Mouse (Mus musculus): ENCODE data around the gene Lat.
A peak's percentile ranks its signal among the peaks of the same experiment; 100 is the strongest.

Gene Lat

DNA sequence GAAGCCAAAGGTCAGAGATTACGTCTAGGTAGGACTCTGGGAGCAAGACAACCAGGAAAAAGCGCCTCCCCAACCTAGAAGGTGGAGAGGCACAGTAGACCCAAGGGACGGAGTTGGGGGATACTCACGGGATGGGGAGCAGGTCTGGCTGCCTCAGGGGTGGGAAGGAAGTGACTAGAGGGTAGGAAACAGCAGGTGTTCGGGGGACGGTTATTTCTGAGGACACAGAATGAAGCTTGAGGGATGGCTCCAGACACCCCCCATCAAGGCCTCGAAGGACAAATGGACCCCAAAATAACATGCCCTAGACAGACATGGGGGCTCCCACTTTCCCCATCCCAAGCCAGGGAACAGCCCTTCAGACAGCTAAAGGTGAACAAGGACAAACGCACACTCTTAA lies 1.0 kb downstream of the Lat start:
- DNase-seq (ENCODE audit: low read depth, low spot score), result no peak

DNA sequence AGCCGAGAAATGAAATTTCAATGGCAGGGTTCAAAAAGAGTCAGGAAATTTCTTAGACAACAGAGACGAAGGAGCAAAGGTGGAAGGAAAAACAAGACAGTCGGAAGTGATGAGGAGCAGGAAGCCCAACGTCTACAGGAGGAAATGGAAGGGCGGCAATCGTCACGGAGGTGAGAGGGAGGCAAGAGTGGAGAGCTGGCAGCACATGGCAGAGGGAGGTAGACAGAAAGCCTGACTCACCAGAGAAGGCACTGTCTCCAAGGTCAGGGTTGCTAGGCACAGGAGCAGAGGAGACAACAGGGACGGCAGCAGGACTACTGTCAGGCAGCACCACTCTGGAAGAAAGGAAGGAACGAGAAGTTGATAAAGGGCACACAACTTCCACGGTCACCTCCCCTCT lies 1.7 kb downstream of the Lat start:
- DNase-seq (ENCODE audit: low read depth, low spot score), result no peak

- DNase-seq (ENCODE audit: low read depth, low spot score), result no peak
These were observed 6.3 kb downstream of the Lat start for GRCm38 (mm10) chr7:126363038-126363437.

DNA sequence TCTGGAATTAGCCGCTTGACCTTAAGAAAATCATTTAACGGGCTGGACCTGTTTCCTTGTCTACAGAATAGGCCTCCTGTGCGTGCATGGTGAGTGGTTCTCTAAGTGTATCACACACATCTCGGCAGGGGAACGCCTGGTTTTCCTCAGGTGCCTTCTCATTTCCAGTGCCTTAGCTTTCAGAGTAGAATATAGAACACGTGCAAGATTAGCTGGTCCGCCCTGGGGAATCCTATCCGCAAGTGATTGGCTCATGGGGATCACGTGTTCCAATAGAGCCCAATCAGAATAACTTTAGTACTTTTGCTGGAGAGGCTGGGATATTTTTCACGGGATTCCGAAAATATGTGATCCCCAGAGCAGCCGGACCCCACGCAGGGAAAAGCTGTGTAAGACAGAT lies 10.3 kb downstream of the Lat start:
- DNase-seq (ENCODE audit: low read depth, low spot score), result no peak

- DNase-seq (ENCODE audit: low read depth, low spot score), result no peak
These were observed 11.0 kb downstream of the Lat start for GRCm38 (mm10) chr7:126358413-126358812.

DNA sequence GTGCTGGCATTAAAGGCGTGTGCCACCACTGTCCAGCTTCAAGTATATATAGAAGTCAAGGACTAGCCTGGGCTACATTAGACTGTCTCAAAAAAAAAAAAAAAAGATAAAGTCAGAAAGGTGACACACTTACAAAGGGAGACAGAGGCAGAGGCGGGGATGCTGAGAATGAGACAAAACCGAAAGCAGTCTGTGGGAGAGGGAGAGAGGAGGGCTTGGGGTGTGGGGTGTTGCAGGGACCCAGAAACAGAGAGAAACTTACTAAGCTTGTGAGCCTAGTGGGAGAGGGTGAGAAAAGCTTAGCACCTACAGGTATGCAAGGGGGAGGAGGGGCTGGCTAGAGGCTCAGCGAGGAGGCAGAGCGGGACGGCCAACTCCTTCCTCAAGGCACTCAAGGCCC lies 11.5 kb downstream of the Lat start:
- DNase-seq (ENCODE audit: low read depth, low spot score), result no peak

- peak; percentile 20 for DNase-seq (ENCODE audit: low read depth, low spot score)
These were observed 12.4 kb downstream of the Lat start for GRCm38 (mm10) chr7:126356793-126357591.

DNA sequence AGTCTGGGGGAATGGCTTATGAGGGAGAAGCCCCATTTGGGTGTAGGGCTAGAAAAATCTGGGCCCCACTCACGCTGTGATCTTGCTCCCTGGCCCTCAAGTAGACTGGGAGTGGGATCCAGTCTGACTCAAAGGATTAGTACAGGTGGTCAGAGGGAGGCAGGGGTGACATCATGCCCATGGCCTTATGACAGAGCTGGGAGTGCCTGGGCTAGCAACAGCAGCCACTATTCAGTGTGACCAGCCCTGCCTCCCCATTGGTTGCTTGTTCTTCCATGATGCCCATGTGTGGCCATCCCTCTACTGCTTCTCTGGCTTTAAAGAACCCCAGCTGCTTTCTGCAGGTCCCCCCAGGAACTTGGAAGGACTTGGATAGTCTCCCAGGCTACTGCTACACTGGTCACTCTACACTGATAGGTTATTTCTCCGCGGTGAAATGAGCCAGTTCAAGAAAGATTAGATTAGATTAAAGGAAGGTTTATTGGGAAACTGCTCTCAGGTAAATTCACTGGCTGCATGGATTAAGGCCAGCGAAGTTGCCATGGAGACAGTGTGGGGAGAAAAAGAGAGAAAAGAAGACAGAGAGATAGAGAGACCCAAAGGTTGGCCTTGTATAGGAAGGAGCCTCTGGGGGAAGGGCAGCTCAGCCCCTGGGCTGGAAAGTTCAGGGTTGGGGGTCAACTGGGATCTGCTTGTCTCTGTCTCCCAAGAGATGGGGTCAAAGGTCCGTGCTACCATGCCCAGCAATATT lies 13.3 kb downstream of the Lat start:
- no peak for DNase-seq (ENCODE audit: low read depth, low spot score)

GRCm38 (mm10) chr7:126354738-126355614 lies 14.4 kb downstream of the Lat start:
- no peak for DNase-seq (ENCODE audit: low read depth, low spot score)

DNA sequence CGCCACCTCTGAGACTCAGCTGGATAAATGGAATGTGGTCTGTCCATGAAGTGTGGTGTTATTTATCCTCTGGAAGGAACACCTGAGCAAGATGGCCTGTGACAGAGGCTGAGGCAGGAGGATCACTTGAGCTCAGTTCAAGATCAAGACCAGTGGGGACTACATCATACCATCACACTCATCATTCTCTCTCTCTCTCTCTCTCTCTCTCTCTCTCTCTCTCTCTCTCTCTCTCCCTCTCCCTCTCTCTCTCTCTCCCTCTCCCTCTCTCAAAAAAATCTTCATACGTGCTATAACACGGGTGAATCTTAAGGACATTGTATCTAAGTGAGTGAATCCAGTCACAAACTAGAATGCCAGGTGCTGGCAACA lies 15.4 kb downstream of the Lat start:
- no peak for DNase-seq (ENCODE audit: low read depth, low spot score)

- DNase-seq (ENCODE audit: low read depth, low spot score), result no peak
These were observed 15.9 kb downstream of the Lat start for GRCm38 (mm10) chr7:126353251-126353993.

- no peak for DNase-seq (ENCODE audit: low read depth, low spot score)
These were observed 17.9 kb downstream of the Lat start for GRCm38 (mm10) chr7:126351419-126351951.

DNA sequence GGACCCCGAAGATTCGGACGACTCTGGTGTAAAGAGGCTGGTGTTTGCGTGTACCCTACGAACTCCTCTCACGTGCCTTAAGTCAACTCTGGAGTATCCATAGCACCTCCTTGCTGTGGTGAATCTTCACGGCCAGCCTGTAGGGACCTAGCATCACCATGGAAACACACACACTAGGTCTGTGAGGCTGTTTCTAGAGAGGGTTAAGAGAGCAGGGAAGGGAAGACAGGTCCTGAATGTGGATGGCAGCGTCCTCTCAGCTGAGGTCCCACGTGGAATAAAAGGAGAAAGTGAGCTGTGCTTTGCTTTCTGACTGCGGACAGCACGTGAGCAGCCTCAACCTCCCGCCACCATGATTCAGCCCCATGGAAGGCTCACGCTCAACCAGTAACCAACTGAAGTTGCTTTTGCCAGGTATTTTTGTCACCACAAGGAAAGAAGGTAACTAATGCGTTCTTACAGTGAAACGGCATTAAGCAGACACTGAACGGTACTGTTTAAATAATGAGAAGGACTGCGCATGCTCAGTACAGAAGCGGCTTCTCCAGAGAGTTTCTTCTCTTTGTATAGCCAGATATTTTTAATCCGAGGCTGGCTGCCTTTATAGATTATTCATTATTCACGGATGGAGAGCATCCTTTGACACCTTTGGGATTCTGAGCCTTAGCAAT lies 18.5 kb downstream of the Lat start:
- no peak for DNase-seq (ENCODE audit: low read depth, low spot score)

DNA sequence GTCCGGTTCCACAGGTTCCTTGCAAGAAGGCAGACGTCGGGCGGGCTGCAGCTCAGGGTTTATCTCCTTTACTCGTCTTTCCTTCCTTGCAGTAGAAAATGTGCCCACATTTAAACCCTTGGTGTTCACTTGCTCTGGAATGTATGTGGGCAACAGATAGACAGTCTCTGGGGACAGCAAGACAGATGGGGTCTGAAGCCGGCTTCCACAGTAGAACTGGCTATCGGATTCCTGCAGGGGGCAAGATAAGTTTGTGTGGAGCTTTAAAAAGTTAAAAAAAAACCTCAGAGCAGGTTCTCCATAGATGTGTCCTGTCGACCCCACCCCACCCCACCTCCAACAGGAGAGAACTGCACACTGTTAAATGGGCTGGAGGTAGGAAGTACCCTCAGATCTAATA lies 21.1 kb downstream of the Lat start:
- no peak for DNase-seq (ENCODE audit: low read depth, low spot score)

DNA sequence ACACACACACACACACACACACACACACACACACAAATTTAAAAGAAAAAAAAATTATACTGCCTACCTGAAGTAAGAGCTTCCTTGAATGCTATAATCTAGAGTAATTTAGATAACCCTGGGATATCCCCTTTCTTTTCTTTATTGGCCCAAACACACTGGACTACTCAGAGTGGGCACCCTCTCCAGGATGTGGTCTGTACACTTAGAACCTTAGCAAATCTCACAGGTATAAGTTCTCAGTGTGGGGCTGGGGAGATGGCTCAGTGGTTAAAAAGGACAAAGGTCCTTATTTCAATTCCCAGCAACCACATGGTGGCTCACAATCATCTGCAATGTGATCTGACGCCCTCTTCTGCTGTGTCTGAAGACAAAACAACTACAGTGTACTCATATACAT lies 22.3 kb downstream of the Lat start:
- no peak for DNase-seq (ENCODE audit: low read depth, low spot score)

- DNase-seq (ENCODE audit: low read depth, low spot score), result no peak
These were observed 23.4 kb downstream of the Lat start for GRCm38 (mm10) chr7:126345969-126346368.

GRCm38 (mm10) chr7:126345557-126345956 lies 23.8 kb downstream of the Lat start:
- no peak for DNase-seq (ENCODE audit: low read depth, low spot score)

GRCm38 (mm10) chr7:126340896-126341295 lies 28.5 kb downstream of the Lat start:
- DNase-seq (ENCODE audit: low read depth, low spot score), result no peak

DNA sequence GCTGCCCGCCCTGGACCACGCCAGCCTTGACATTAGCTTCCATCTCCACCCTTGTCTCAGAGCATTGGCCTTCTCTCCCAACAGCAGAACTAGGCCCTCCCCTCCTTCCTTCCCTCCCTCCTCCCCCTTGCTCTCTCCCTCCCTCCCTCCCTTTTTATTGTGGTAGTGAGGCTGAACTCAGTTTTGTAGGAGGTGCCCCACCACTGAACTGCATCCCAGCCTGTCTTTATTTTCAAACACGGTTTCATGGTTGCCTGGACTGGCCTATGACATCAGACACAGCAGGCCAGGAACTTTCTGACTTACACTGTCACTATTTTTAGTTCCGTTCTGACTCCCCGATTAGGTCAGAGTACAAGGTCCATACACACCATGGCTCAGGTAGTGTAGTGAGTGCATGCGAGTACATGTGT lies 29.2 kb downstream of the Lat start:
- DNase-seq (ENCODE audit: low read depth, low spot score), result no peak

DNA sequence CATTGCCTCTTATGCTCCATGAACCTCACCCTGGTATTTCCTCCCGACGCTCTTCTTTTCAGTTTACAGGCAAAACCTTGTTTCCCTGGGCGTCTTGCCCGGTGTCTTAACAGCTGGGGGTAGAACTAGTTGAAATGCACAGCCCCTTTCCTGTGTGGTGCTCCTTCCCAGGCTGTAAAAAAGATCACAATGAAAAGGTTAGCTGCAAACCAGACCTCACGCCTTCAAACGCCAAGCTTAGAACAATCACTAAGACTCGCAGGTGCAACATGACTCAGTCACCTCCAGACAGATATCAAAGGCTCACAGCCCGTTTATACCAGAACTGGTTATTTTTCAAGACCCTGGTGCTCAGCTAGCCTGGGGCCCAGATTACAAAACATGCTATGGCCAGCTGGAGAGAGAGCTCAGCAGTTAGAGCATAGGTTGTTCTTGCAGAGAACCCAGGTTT lies 29.8 kb downstream of the Lat start:
- DNase-seq (ENCODE audit: low read depth, low spot score), result no peak

DNA sequence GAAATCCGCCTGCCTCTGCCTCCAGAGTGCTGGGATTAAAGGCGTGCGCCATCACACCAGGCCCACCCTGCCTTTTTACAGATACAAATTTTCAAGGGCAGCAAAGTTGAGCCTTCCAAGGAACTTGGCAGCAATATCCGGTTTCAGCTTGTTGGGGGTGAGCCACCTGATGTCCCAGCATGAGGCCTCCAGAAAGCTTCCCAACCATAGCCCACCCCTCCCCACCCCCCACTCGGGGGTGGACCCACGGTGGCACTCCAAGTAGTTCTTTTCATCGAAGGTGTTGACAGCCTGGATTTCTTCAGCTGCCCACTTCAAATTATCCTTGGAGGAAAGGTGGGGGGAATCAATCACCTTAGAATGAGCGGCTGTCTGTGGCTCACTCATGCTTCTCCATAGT lies 30.5 kb downstream of the Lat start:
- no peak for DNase-seq (ENCODE audit: low read depth, low spot score)

Data from c-Kit-negative CD71-positive TER-119-positive erythroid progenitor cells, embryonic 14.5 days (primary cell).